Mouse (Mus musculus): ENCODE measurements around the gene Gm5916. TPM values are rescaled to one million over a fixed set of nuclear protein-coding genes. Genes with fewer than 3 reads are reported as not detected.

Gene Gm5916
- not detected for total RNA-seq (2022)

DNA sequence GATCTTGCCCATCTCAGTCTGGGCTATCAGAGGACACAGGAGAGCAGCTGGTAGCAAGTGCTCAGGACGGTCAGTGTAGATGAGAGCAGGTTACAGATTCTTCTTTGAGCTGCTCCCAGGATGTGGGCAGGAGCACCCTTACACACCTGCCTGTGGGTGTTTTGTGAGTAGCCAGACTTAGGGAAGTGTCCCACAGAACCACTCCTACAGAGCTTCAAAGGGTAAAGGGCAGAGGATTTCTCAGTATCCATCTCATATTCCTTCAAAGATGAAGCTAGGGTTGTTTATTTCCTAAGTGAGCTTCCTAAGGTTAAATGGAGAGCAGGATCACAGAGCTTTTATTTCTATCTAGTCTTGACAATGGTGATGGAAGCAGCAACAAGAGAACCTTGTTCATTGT is at the start of gene Gm5916:
TSS of gene Gm5916 (minus strand) at position 101 of the 400 bp plus-strand sequence.
- no peak for DNase-seq (ENCODE audit: low spot score in 2 of 2)

Other genes with a start within 250 kb of the Gm5916 start
- gene 9230113P08Rik, start 220.4 kb downstream of the Gm5916 start, total RNA-seq (2022) = under 1 TPM in 2 of 4 experiments, not detected in 2; 0.18 to 0.21 TPM